Mouse (Mus musculus) kidney, adult 2 months (tissue): Measurements from ENCODE around the gene Gpc6.

Experiments used
- CTCF ChIP-seq: fragments of 200-500 bp; conservative IDR thresholded peaks from 2 replicates; pipeline ENCODE4 v1.5.1; 2011; ENCODE audit warnings: low read depth, mild to moderate bottlenecking, control low read depth, low read length, moderate library complexity, mixed read lengths; ENCODE audit not compliant: insufficient read depth, insufficient read length
- POLR2A ChIP-seq: fragments of 200-500 bp; IDR thresholded peaks from one replicate; pipeline ENCODE4 v1.6.1; 2011; ENCODE audit warnings: low read depth, low read length, control low read depth

- TF ChIP-seq POLR2A (no peak), CTCF (no peak)
These were observed 482.9 kb downstream of the Gpc6 start for GRCm38 (mm10) chr14:117407824-117408524.
